Mouse (Mus musculus): ENCODE data around the gene Sfrp4. TPM values are rescaled to one million over a fixed set of nuclear protein-coding genes. Genes with fewer than 3 reads are reported as not detected.
A peak's percentile ranks its signal among the peaks of the same experiment; 100 is the strongest.
"Not testable (repeated sequence)": the region's sequence is repeated elsewhere in the genome, so short reads cannot be mapped to it uniquely, and the experiment has no call there.

Gene Sfrp4
- polyA plus RNA-seq (2015; fragmentation: Nextera tagmentation; extraction: Ambion mirVana): 0.69 and 1.0 TPM in 2 replicates

GRCm38 (mm10) chr13:19622573-19623227, at the start of gene Sfrp4:
Gene Sfrp4, plus strand, starts transcription at chr13:19623104.
- H3K4me1 ChIP-seq (ENCODE audit: insufficient read depth): peaks cover 14% of the 10 kb centered on the region; the same call in 1 of the 2 replicates
- ATAC-seq (peak; percentile 81), DNase-seq (peak; percentile 63)
- H3K27ac ChIP-seq (ENCODE audit: low read depth): peak within 1 kb of the TSS; percentile 67
- peak within 1 kb of the TSS; percentile 62 for H3K9ac ChIP-seq (replicated peaks)
- H3K4me2 ChIP-seq (ENCODE audit: low read depth, low read length): peak within 1 kb of the TSS; percentile 89
- no peaks in the 10 kb centered on the region for H3K36me3 ChIP-seq (replicated peaks; ENCODE audit: insufficient read depth, low read length)
- H3K4me3 ChIP-seq (ENCODE audit: low read depth, low read length): peak within 1 kb of the TSS; percentile 54
- no peaks in the 10 kb centered on the region for H3K9me3 ChIP-seq (ENCODE audit: low read length)
- H3K27me3 ChIP-seq (ENCODE audit: insufficient read depth, low read length): peaks cover 17% of the 10 kb centered on the region
- 4% methylated on average over 25 of the region's 25 CpGs for WGBS (ENCODE audit: insufficient replicate concordance)
- TF ChIP-seq CTCF (IDR thresholded peaks at IDR 0.05; ENCODE audit: low read depth): peak; percentile 61
- no peak for TF ChIP-seq EP300 (IDR thresholded peaks at IDR 0.05; ENCODE audit: low read depth)

GRCm38 (mm10) chr13:19574723-19575122, 48.2 kb upstream of the Sfrp4 start:
- H3K36me3 ChIP-seq (replicated peaks; ENCODE audit: insufficient read depth, low read length); H3K27me3 ChIP-seq (ENCODE audit: insufficient read depth, low read length); H3K4me3 ChIP-seq (ENCODE audit: low read depth, low read length); H3K27ac ChIP-seq (ENCODE audit: low read depth); H3K9me3 ChIP-seq (ENCODE audit: low read length); H3K4me1 ChIP-seq (ENCODE audit: insufficient read depth); H3K9ac ChIP-seq (replicated peaks); H3K4me2 ChIP-seq (ENCODE audit: low read depth, low read length); ATAC-seq; DNase-seq: not testable (repeated sequence)
- 64% methylated on average over 2 of the region's 2 CpGs for WGBS (ENCODE audit: insufficient replicate concordance)

GRCm38 (mm10) chr13:19575947-19576346, 47.0 kb upstream of the Sfrp4 start:
- TF ChIP-seq EP300 (IDR thresholded peaks at IDR 0.05; ENCODE audit: low read depth): no peak
- no peak for TF ChIP-seq CTCF (IDR thresholded peaks at IDR 0.05; ENCODE audit: low read depth)
- H3K4me2 ChIP-seq (ENCODE audit: low read depth, low read length): no peak overlapping the region
- no peaks in the 10 kb centered on the region for H3K36me3 ChIP-seq (replicated peaks; ENCODE audit: insufficient read depth, low read length)
- H3K27ac ChIP-seq (ENCODE audit: low read depth): no peak overlapping the region
- DNase-seq (no peak), ATAC-seq (no peak)
- no peaks in the 10 kb centered on the region for H3K4me1 ChIP-seq (ENCODE audit: insufficient read depth)
- H3K9ac ChIP-seq (replicated peaks): no peak overlapping the region
- H3K9me3 ChIP-seq (ENCODE audit: low read length): no peaks in the 10 kb centered on the region
- WGBS (ENCODE audit: insufficient replicate concordance): 60% methylated on average over 3 of the region's 3 CpGs
- no peaks in the 10 kb centered on the region for H3K27me3 ChIP-seq (ENCODE audit: insufficient read depth, low read length)
- H3K4me3 ChIP-seq (ENCODE audit: low read depth, low read length): no peak overlapping the region

- no peak for TF ChIP-seq EP300 (IDR thresholded peaks at IDR 0.05; ENCODE audit: low read depth)
- no peak for TF ChIP-seq CTCF (IDR thresholded peaks at IDR 0.05; ENCODE audit: low read depth)
- ATAC-seq (no peak), DNase-seq (no peak)
- H3K9me3 ChIP-seq (ENCODE audit: low read length): no peaks in the 10 kb centered on the region
- H3K27me3 ChIP-seq (ENCODE audit: insufficient read depth, low read length): no peaks in the 10 kb centered on the region
- no peaks in the 10 kb centered on the region for H3K36me3 ChIP-seq (replicated peaks; ENCODE audit: insufficient read depth, low read length)
- H3K9ac ChIP-seq (replicated peaks): no peak overlapping the region
- H3K4me3 ChIP-seq (ENCODE audit: low read depth, low read length): no peak overlapping the region
- H3K4me2 ChIP-seq (ENCODE audit: low read depth, low read length): no peak overlapping the region
- no peaks in the 10 kb centered on the region for H3K4me1 ChIP-seq (ENCODE audit: insufficient read depth)
- no peak overlapping the region for H3K27ac ChIP-seq (ENCODE audit: low read depth)
- WGBS (ENCODE audit: insufficient replicate concordance): 78% methylated on average over 3 of the region's 3 CpGs
Observed at GRCm38 (mm10) chr13:19590996-19591759, 31.7 kb upstream of the Sfrp4 start.

- 74% methylated on average over 1 of the region's 1 CpGs for WGBS (ENCODE audit: insufficient replicate concordance)
- H3K27me3 ChIP-seq (ENCODE audit: insufficient read depth, low read length): no peaks in the 10 kb centered on the region
Observed at GRCm38 (mm10) chr13:19595141-19595540, 27.8 kb upstream of the Sfrp4 start.

GRCm38 (mm10) chr13:19599242-19599641, 23.7 kb upstream of the Sfrp4 start:
- ATAC-seq: no peak
- 76% methylated on average over 6 of the region's 6 CpGs for WGBS (ENCODE audit: insufficient replicate concordance)
- TF ChIP-seq EP300 (IDR thresholded peaks at IDR 0.05; ENCODE audit: low read depth) (no peak), CTCF (IDR thresholded peaks at IDR 0.05; ENCODE audit: low read depth) (no peak)

More at GRCm38 (mm10) chr13:19595141-19595540, 27.8 kb upstream of the Sfrp4 start:
- Histone ChIP-seq H3K27ac (ENCODE audit: low read depth) (no peak overlapping the region), H3K36me3 (replicated peaks; ENCODE audit: insufficient read depth, low read length) (no peaks in the 10 kb centered on the region), H3K4me1 (ENCODE audit: insufficient read depth) (no peaks in the 10 kb centered on the region), H3K9ac (replicated peaks) (no peak overlapping the region), H3K9me3 (ENCODE audit: low read length) (no peaks in the 10 kb centered on the region), H3K4me2 (ENCODE audit: low read depth, low read length) (no peak overlapping the region), H3K4me3 (ENCODE audit: low read depth, low read length) (no peak overlapping the region)
- TF ChIP-seq EP300 (IDR thresholded peaks at IDR 0.05; ENCODE audit: low read depth): no peak
- no peak for TF ChIP-seq CTCF (IDR thresholded peaks at IDR 0.05; ENCODE audit: low read depth)
- ATAC-seq (no peak), DNase-seq (no peak)

More at GRCm38 (mm10) chr13:19599242-19599641, 23.7 kb upstream of the Sfrp4 start:
- Histone ChIP-seq H3K27ac (ENCODE audit: low read depth) (no peak overlapping the region), H3K4me1 (ENCODE audit: insufficient read depth) (no peaks in the 10 kb centered on the region), H3K9me3 (ENCODE audit: low read length) (no peaks in the 10 kb centered on the region), H3K36me3 (replicated peaks; ENCODE audit: insufficient read depth, low read length) (no peaks in the 10 kb centered on the region), H3K4me2 (ENCODE audit: low read depth, low read length) (no peak overlapping the region), H3K4me3 (ENCODE audit: low read depth, low read length) (no peak overlapping the region), H3K9ac (replicated peaks) (no peak overlapping the region), H3K27me3 (ENCODE audit: insufficient read depth, low read length) (no peaks in the 10 kb centered on the region)
- no peak for DNase-seq

Data from liver, postnatal 0 days (tissue).